Mouse (Mus musculus) right cerebral cortex, adult 2 months (tissue): ENCODE measurements around the gene Rpgr.

Experiments used
- DNase-seq, 2 experiments: peaks; one replicate each; pipeline ENCODE4 v3.0.0; 2021 to 2022; ENCODE audit warnings: low spot score in 2 of 2

Rpgr gene

GRCm38 (mm10) chrX:10073966-10074365 is 142.8 kb downstream of the Rpgr start:
- DNase-seq = no peak

DNA sequence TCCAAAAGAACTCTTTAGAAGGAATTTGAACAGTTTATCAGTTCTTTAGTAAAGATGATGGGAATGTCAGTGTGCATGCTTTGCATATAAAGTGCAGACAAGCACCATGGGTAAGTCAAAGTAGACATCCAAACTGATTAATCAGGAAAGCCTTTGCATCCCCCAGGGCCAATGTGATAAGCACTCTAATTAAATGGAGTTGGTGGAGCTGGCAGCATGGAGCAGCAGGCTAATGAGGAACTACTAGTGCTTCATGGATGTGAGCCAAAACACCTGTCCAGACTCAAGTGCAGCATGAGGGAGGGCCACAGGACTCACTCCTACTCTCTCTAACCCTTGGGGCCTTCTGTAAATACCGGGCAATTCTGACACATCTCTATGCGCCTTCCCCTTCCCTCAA is 145.2 kb downstream of the Rpgr start:
- no peak for DNase-seq

- peak; percentile 36 to 47 for DNase-seq
Measured at GRCm38 (mm10) chrX:10070689-10071088, 146.0 kb downstream of the Rpgr start.

DNA sequence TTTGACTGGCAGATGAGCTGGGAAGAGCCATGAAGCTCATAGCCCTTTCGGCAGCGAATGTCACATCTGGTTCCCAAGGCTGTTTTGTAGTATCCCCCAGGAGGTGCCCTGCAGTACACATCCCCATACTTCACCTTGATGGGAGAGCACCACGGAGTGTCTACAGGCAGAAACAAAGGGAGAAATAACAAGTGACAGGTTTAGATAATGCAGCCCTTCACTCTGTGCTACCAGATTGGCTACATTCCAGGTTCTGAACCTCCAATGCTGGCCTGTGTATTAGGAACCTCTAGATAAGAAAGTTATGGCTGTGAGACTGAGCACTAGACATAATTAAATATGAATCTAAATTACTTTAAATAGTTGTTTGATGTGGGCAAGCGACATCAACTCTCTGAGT is 147.3 kb downstream of the Rpgr start:
- no peak for DNase-seq

- no peak for DNase-seq
Measured at GRCm38 (mm10) chrX:10063781-10064180, 152.9 kb downstream of the Rpgr start.

DNA sequence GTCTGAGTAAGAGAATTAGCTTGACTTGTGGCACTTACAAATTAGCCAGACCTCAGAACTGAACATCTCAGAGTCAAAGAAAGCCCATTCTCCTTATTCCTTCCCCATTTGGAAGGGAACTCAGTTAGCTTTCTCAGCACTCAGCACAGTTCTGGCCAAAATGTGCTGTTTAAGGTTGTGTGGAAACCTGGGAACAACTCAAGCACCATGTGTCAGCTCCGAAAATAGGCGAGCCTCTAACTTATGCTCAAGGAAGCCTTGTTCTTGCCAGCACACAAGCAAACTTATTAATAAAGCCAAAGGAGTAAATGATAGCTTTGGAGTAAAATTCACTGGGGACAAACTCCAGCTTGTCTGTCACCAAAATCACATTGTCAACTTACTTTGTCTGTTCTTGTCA is 153.4 kb downstream of the Rpgr start:
- no peak for DNase-seq

DNA sequence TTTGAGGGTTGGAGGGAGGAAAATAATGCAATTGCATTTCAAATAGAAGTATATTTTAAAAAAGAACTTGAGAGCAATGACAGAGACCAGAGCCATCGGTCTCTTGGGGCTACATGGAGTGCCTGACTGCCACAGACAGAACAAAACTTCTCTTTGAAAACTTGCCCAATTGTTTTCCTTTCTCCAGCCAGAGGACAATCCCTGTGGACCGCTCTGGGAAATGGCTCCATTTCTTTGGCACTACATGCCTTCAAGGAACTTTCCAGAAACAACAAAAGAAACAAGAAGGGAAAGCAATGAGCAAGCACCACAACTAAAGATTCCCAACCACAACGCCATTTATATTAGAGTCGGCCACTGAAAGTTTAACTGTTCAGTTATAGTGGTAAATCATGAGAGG is 154.5 kb downstream of the Rpgr start:
- DNase-seq = no peak

DNA sequence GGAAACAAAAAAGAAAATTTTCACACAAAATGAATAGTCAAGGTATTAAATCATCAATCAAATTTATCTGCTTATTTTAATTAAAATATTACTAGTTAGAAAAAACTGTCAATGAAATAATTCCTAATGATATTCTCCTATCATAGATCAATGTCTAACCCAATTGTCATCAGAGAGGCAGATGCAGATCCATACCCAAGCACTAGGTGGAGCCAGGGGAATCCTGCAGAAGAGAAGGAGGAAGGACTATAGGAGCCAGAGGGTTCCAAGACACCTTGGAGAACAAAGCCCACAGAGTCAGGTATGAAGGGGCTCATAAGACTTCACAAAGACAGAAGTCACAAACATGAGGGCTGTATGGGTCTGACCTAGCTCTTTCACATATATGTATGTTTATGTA is 182.1 kb downstream of the Rpgr start:
- peak in 1 of 2 experiments; percentile 3 for DNase-seq
